Mouse (Mus musculus) limb, embryonic 13.5 days (tissue): ENCODE results near the gene Morf4l2. TPM values are rescaled to one million over a fixed set of nuclear protein-coding genes. Genes with fewer than 3 reads are reported as not detected.
A peak's percentile ranks its signal among the peaks of the same experiment; 100 is the strongest.

Source experiments
- ATAC-seq: fragments of 200-750 bp; cut with Nextera tagmentation; 2 replicates; pipeline ENCODE4 v1.8.0; 2017; ENCODE audit warnings: low read depth, moderate number of reproducible peaks, moderate TSS enrichment; ENCODE audit not compliant: low FRiP score
- H3K27ac ChIP-seq: fragments of 300-500 bp; sonication (generic); 2 replicates; pipeline ENCODE4 v1.5.1; 2015; ENCODE audit warnings: inconsistent platforms, mild to moderate bottlenecking, moderate library complexity
- H3K27me3 ChIP-seq: fragments of 300-500 bp; sonication (generic); 2 replicates; pipeline ENCODE4 v1.6.1; 2015; ENCODE audit warnings: mild to moderate bottlenecking, inconsistent platforms
- H3K36me3 ChIP-seq: fragments of 300-500 bp; sonication (generic); 2 replicates; pipeline ENCODE4 v1.6.1; 2015; ENCODE audit warnings: inconsistent platforms, mild to moderate bottlenecking, moderate library complexity
- H3K4me1 ChIP-seq: fragments of 300-500 bp; sonication (generic); 2 replicates; pipeline ENCODE4 v1.6.1; 2015; ENCODE audit warnings: inconsistent platforms
- H3K4me2 ChIP-seq: fragments of 300-500 bp; sonication (generic); replicated peaks from 2 replicates; pipeline ENCODE4 v1.6.1; 2015; ENCODE audit warnings: inconsistent platforms, mild to moderate bottlenecking, moderate library complexity
- H3K4me3 ChIP-seq: fragments of 300-500 bp; sonication (generic); 2 replicates; pipeline ENCODE4 v1.5.1; 2015; ENCODE audit warnings: moderate library complexity, mild to moderate bottlenecking, inconsistent platforms
- H3K9ac ChIP-seq: fragments of 300-500 bp; sonication (generic); 2 replicates; pipeline ENCODE4 v1.6.1; 2015; ENCODE audit warnings: mild to moderate bottlenecking, inconsistent platforms
- H3K9me3 ChIP-seq: fragments of 300-500 bp; sonication (generic); 2 replicates; pipeline ENCODE4 v1.6.1; 2016; ENCODE audit warnings: inconsistent platforms
- WGBS: fragments of 180-500 bp; shearing (Covaris S2); methylation state at CpG from one replicate; pipeline ENCODE4 v1.1.7; 2015; 5-methylcytosine and 5-hydroxymethylcytosine counted together
- polyA plus RNA-seq: library from polyadenylated mRNA; unstranded; fragments of >200 nt; fragmentation: Nextera tagmentation; extraction: Ambion mirVana; gene quantifications from 2 replicates; pipeline ENCODE4 v1.2.1, GENCODE M21; 2015

Gene Morf4l2
- polyA plus RNA-seq: 676 and 684 TPM in 2 replicates

DNA sequence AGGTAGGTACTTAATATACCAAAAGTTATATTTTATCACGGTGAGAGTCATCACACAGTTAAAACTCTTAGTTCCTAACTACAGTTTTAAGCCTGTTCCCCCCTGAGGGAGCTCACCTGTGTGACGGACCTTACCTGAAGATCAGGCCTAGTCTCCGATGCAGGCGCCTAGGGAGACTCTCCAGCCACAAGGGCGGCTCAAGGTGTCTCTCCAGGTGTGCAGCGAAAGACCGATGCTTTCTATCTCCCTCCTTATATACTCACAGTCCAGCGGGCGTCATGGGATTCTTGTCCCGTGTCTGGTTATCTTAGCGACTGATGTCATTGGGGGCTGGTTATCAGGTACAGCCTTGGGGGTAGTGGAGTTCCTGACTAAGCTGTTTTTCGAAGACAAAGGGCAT, at the start of gene Morf4l2:
Morf4l2 (minus strand) TSS at position 232 of the 400 bp plus-strand sequence.
- Histone ChIP-seq H3K4me3 (peak within 1 kb of the TSS; percentile 55), H3K9me3 (no peaks in the 10 kb centered on the region), H3K4me1 (peaks cover 5% of the 10 kb centered on the region), H3K4me2 (peak within 1 kb of the TSS; percentile 59), H3K9ac (peak within 1 kb of the TSS; percentile 56; the same call in 1 of the 2 replicates), H3K27ac (peak within 1 kb of the TSS; percentile 84), H3K27me3 (peaks cover 3% of the 10 kb centered on the region; the same call in 1 of the 2 replicates), H3K36me3 (peaks cover 5% of the 10 kb centered on the region; the same call in 1 of the 2 replicates)
- ATAC-seq: no peak
- WGBS: 88% methylated on average over 12 of the region's 12 CpGs

DNA sequence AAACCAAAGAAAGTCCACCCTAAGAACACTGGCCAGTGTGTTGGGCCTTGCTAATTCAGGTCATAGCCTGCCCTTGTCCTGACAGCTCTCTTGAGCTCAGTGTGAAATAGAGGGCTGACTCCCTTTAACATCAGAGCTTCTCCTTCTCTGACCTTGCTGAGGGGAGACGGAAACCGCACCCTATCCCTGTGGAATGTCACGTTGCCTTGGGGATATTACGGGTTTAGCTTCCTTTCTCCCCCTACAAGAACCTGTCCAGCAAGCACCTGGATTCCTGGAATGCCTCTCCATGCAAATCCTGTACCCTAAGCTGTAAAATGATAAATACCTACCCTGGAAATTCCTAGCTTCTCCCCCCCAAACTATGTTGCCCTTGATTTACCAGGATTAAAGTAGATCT, 46.0 kb upstream of the Morf4l2 start:
- Histone ChIP-seq H3K9ac (no peak overlapping the region), H3K36me3 (no peaks in the 10 kb centered on the region), H3K27ac (no peak overlapping the region), H3K27me3 (peaks cover 15% of the 10 kb centered on the region; the same call in 1 of the 2 replicates), H3K4me3 (no peak overlapping the region), H3K4me2 (no peak overlapping the region), H3K9me3 (no peaks in the 10 kb centered on the region), H3K4me1 (no peaks in the 10 kb centered on the region)
- WGBS: 87% methylated on average over 4 of the region's 4 CpGs
- no peak for ATAC-seq

DNA sequence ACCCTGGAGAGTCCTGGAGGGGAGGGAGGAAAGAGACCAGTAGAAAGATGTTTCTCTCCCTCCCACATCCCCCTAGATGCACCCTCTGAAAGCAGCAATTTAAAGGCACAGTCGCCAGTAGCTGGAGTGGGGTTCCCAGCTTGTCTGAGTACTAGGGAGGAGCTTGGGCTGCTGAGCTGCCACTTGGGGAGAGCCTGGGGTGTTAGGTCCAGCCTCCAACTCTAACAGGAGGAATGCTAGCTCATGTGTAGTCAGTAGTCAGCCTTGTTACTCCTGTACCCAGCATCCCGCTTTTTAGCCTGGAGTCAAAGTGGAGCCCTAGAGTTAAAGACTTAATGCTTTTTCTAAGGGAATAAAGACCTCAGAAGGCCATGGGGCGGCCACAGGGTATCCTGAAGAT, 36.6 kb upstream of the Morf4l2 start, which contains the start of gene Glra4:
Glra4 (minus strand) TSS at position 101 of the 400 bp plus-strand sequence.
- H3K4me1 ChIP-seq: no peaks in the 10 kb centered on the region
- H3K27ac ChIP-seq: no peak within 1 kb of the TSS
- ATAC-seq: no peak
- H3K4me2 ChIP-seq: no peak within 1 kb of the TSS
- H3K9ac ChIP-seq: no peak within 1 kb of the TSS
- peaks cover 21% of the 10 kb centered on the region for H3K27me3 ChIP-seq
- H3K36me3 ChIP-seq: no peaks in the 10 kb centered on the region
- no peak within 1 kb of the TSS for H3K4me3 ChIP-seq
- H3K9me3 ChIP-seq: no peaks in the 10 kb centered on the region
- 70% methylated on average over 3 of the region's 3 CpGs for WGBS

DNA sequence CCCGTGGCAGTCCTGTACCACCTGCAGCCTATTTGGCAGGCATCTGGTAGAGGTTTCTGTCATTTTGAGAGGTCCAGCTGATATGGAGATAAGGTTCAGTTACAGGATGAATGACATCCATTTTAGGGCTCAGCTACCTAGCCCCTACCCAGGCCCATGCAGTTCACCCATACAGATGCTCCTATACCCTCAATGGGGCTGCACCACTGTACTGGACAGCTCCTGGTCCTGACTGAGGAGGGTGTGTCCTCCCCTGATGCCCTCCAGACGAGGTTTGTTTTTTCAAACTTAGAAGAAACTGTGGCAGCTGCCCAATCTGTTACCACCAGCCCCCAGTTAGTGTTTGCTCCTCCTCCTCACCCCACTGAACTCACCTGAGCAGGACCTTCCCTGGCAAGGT, 35.8 kb upstream of the Morf4l2 start:
- Histone ChIP-seq H3K27ac (no peak overlapping the region), H3K4me2 (no peak overlapping the region), H3K4me1 (no peaks in the 10 kb centered on the region), H3K27me3 (peaks cover 21% of the 10 kb centered on the region), H3K9me3 (no peaks in the 10 kb centered on the region), H3K36me3 (no peaks in the 10 kb centered on the region), H3K4me3 (no peak overlapping the region), H3K9ac (no peak overlapping the region)
- no peak for ATAC-seq
- 59% methylated on average over 2 of the region's 2 CpGs for WGBS

DNA sequence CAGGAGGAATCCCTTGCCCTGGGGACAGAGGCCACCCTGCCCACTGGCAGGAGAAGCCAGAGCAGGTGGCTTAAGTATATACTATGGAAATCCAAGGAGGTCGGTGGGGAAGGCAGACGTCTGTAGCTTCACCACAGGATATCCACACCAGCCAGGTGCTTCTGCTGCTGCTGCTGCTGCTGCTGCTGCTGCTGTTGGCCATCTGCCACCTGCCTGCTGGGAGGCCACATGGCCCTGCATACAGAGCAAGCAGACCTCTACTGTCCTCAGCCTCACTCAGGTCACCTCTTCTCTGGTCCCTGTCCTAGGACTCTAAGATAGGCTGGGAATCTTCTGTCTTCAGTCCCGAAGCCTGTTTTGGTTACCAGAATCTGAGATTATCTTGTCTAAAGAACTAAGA, 34.6 kb upstream of the Morf4l2 start:
- ATAC-seq: no peak
- Histone ChIP-seq H3K9ac (no peak overlapping the region), H3K27ac (no peak overlapping the region), H3K4me2 (no peak overlapping the region), H3K9me3 (no peaks in the 10 kb centered on the region), H3K36me3 (no peaks in the 10 kb centered on the region), H3K27me3 (peaks cover 17% of the 10 kb centered on the region), H3K4me3 (no peak overlapping the region), H3K4me1 (no peaks in the 10 kb centered on the region)
- WGBS: 84% methylated on average over 3 of the region's 3 CpGs

DNA sequence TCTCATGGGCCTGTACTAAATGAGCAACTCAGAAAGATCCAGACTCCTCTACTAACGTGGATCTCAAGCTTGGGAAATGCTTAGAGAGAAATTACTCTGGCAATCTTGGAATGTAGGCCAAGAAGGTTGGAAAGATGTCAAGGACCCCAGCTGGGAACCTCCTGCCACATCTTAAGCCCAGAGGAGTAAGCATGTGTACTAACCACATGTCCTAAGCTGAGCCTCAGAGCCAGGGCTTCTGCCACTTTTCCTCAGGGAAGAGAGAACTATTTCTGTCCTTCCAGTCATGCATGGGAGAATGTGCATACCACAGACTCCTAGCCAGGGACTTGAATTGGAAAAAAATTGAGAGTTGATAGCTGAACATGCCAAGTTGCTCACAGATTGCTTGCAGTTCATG, 29.5 kb upstream of the Morf4l2 start:
- Histone ChIP-seq H3K9ac (no peak overlapping the region), H3K4me2 (no peak overlapping the region), H3K9me3 (no peaks in the 10 kb centered on the region), H3K27ac (no peak overlapping the region), H3K4me1 (no peaks in the 10 kb centered on the region), H3K27me3 (peaks cover 3% of the 10 kb centered on the region; the same call in 1 of the 2 replicates), H3K36me3 (no peaks in the 10 kb centered on the region), H3K4me3 (no peak overlapping the region)
- no peak for ATAC-seq
- WGBS: 73% methylated on average over 1 of the region's 1 CpGs

DNA sequence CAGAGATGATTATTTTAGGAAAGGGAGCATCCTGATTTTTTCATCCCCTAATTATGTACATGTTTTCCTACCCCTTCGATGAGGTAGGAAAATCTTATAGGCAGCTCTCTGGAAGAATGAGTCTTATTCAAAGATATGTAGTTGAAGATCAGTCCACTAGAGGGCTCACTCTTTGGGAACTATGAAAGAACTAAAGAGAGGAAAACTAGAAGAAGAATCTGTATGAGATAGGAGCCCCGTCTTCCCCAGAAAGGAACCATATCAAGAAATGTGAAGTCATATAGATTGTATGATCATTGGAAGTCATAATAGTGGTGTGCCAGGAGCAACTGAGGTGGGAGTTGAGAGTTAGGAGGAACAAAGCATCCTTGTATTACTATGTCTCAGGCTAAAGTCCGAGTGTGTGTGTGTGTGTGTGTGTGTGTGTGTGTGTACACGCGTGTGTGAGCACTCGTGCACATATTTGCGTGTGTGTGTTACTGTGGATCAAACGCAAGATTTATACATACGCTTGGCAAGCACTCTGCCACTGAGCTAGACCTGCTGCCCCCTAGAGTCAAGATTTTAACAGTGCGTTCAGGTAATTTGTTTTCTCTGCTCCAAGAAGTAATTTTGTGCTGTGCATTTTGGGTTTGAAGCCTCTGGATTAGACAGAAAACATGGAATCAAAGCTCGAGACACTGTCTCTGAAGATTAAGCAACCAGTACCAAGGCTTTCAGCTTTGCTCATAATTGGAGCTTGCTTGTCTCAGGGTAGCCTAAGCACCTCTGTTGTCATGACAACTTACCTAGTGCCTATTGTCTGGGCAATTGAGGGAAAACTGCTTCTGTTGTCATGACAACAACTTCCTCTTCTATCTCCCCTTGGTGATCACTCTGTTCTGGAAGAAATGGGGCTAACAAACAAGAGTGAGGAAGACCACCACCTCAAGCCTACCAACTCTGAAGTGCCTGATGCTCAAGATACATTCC, 17.9 kb upstream of the Morf4l2 start:
- H3K9ac ChIP-seq: no peak overlapping the region
- no peak overlapping the region for H3K4me3 ChIP-seq
- peaks cover 3% of the 10 kb centered on the region; the same call in 1 of the 2 replicates for H3K36me3 ChIP-seq
- no peak overlapping the region for H3K27ac ChIP-seq
- H3K4me1 ChIP-seq: no peaks in the 10 kb centered on the region
- ATAC-seq: no peak
- H3K27me3 ChIP-seq: 0 out of 2 replicates have a peak, but pooled peaks cover 5% of the 10 kb centered on the region
- WGBS: 79% methylated on average over 11 of the region's 11 CpGs
- no peak overlapping the region for H3K4me2 ChIP-seq
- no peaks in the 10 kb centered on the region for H3K9me3 ChIP-seq

DNA sequence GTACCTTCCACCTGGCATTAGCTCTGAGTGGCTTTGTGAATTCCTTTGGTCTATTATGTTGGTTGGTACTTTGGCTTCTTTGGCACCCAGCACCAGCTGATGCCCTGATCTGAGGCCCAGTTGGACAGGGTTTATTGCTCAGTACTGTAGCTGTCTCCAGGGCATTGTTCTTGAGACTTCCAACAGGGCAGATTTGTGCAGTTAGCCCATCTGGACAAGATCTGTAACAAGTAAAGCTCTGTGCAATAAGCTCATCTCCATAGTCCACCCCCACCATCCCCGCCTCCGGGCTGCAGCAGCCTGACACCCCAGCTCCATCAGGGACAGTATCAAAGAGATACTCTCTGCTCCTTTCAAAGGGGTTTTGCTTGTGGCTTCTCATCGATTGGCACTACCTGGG, 12.0 kb upstream of the Morf4l2 start:
- H3K4me3 ChIP-seq: no peak overlapping the region
- H3K36me3 ChIP-seq: peaks cover 7% of the 10 kb centered on the region; the same call in 1 of the 2 replicates
- H3K4me2 ChIP-seq: no peak overlapping the region
- H3K9ac ChIP-seq: no peak overlapping the region
- no peaks in the 10 kb centered on the region for H3K9me3 ChIP-seq
- H3K27me3 ChIP-seq: no peaks in the 10 kb centered on the region
- no peaks in the 10 kb centered on the region for H3K4me1 ChIP-seq
- no peak for ATAC-seq
- no peak overlapping the region for H3K27ac ChIP-seq
- 98% methylated on average over 3 of the region's 3 CpGs for WGBS

DNA sequence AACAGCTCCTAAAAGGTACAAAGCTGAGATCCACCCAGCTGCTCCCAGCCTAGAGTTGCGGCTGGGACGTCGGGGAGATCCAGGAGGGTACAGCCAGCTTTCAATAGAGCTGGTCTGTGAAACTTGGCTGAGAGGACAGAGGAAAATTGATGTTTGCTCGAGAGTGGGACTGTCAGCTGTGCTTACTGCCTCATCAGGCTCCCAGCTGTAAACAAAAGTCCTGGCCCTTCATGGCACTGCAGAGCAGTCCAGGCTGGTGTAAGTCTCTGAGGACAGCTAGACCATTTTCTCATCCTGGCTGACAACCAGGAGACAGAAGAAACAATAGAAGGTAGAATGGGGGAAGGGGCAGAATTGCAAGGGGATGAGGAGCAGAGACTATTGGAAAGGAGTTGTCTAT, 5.8 kb upstream of the Morf4l2 start:
- Histone ChIP-seq H3K4me3 (no peak overlapping the region), H3K9me3 (no peaks in the 10 kb centered on the region), H3K27ac (no peak overlapping the region), H3K27me3 (peaks cover 3% of the 10 kb centered on the region; the same call in 1 of the 2 replicates), H3K36me3 (0 out of 2 replicates have a peak, but pooled peaks cover 4% of the 10 kb centered on the region), H3K4me1 (no peaks in the 10 kb centered on the region), H3K4me2 (no peak overlapping the region), H3K9ac (no peak overlapping the region)
- 78% methylated on average over 4 of the region's 4 CpGs for WGBS
- no peak for ATAC-seq

DNA sequence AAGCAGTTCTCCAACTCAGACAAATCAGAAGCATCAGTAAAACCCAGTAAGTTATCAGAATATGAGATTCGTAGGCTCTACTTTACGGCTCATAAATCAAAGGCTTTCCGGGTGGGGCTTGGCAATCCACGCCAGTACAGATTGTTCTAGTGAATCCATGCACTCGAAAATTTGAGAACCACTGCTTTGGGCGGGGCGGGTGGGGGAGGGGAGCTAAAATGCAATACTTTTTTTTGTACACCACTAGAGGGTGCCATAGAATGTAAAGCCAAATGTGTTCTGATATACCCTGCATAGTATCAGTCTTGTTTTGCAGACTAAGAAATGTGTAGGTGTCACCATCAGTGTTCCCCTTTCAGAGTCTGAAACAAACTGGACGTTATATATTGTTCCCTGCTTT, 1.2 kb upstream of the Morf4l2 start:
- Histone ChIP-seq H3K27ac (no peak overlapping the region), H3K9ac (no peak overlapping the region), H3K4me3 (no peak overlapping the region), H3K4me1 (no peaks in the 10 kb centered on the region), H3K27me3 (peaks cover 3% of the 10 kb centered on the region; the same call in 1 of the 2 replicates), H3K4me2 (no peak overlapping the region), H3K36me3 (no peaks in the 10 kb centered on the region), H3K9me3 (no peaks in the 10 kb centered on the region)
- no peak for ATAC-seq
- 77% methylated on average over 8 of the region's 8 CpGs for WGBS

DNA sequence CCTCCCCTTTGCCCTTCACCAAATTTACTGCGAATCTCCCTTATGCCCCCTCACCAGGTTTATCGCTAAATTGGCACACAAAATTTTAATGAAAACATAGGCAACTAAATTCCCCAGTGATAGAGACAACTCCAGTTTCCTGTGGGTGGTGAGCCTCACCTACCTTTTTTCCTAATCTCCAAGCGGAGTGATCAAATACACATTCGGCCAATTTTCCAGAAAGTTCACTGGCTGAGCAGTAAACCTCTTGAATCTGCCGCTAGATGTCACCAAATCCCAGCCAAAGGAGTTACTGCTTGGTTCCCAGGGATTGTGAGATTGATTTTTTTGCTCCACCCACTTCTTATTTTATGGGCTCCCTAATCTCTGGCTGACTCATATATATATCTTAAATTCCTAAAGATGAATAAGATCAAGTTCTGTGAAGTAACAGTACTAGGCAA, 808 bp downstream of the Morf4l2 start:
- 19% methylated on average over 5 of the region's 5 CpGs for WGBS
- H3K4me2 ChIP-seq: peak overlapping the region; percentile 59
- H3K9me3 ChIP-seq: no peaks in the 10 kb centered on the region
- peak overlapping the region; percentile 84 for H3K27ac ChIP-seq
- ATAC-seq: no peak
- H3K4me3 ChIP-seq: peak overlapping the region; percentile 55
- peaks cover 6% of the 10 kb centered on the region; the same call in 1 of the 2 replicates for H3K36me3 ChIP-seq
- H3K9ac ChIP-seq: peak overlapping the region; percentile 56; the same call in 1 of the 2 replicates
- peaks cover 7% of the 10 kb centered on the region for H3K4me1 ChIP-seq
- peaks cover under 1% of the 10 kb centered on the region; the same call in 1 of the 2 replicates for H3K27me3 ChIP-seq

DNA sequence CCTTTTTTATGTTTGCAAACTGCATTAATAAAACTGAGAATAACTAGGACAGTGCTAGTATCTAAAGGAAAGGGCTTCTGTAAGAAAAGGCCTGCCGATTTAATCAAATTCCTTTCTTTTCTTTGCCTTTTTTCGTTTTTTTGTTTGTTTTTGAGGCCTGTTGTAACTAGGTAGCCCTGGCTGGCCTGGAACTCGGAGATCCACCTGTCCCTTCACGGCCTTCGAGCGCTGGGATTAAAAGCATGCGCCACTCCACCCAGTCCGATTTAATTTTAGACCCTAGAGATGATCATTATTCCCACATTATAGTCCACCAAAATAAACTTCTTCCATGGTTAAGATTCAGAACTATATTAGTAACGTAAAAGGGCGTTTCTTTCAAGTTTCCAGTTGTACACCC, 1.2 kb downstream of the Morf4l2 start:
- H3K4me2 ChIP-seq: peak overlapping the region; percentile 59
- no peak for ATAC-seq
- H3K27me3 ChIP-seq: no peaks in the 10 kb centered on the region; the same call in 1 of the 2 replicates
- peaks cover 7% of the 10 kb centered on the region for H3K4me1 ChIP-seq
- no peaks in the 10 kb centered on the region for H3K9me3 ChIP-seq
- H3K27ac ChIP-seq: peak overlapping the region; percentile 84
- peak overlapping the region; percentile 55 for H3K4me3 ChIP-seq
- peak overlapping the region; percentile 56; the same call in 1 of the 2 replicates for H3K9ac ChIP-seq
- peaks cover 6% of the 10 kb centered on the region; the same call in 1 of the 2 replicates for H3K36me3 ChIP-seq
- WGBS: 23% methylated on average over 10 of the region's 10 CpGs
